Mouse (Mus musculus): ENCODE data around the gene Slc30a7. TPM values are rescaled to one million over a fixed set of nuclear protein-coding genes. Genes with fewer than 3 reads are reported as not detected.
A peak's percentile ranks its signal among the peaks of the same experiment; 100 is the strongest.

The Slc30a7 gene
- polyA plus RNA-seq, 1 experiment from 2014 or later: 25.6 TPM

DNA sequence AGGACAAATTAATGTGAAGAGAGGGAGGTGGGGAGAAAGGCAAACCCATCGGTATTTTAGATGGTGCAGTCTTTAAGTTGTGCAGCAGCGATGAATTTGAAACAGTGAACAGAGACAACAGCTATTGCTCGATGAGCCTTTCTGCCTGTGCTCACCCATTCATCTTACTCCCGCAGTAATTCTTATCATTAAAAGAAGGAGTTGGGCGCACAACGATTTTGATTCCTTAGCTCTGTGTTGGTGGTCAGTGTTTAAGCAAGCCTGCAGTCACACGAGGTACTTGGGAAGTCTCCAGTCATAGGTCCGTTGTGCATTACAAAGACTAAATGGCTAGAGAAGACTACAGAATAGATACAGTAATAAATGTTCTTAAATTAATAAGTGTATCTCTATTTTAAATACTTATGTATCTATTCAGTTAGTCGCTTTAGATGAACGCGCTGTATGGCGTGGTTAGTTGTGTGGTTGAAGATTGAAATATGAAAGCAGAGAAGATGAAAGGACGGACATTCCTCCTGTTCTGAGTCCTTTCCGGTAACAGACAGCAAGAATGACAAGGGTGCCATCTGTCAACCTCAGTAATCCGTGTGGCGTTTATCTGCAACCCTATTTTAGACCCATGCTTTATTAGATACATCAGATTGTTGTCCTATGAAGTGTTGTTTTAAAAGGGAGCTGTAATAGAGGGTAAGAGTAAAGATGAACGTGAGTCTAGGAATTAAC lies 2.6 kb upstream of the Slc30a7 start:
- ATAC-seq (ENCODE audit: insufficient number of reproducible peaks, insufficient read depth, low FRiP score, low read depth): no peak
- Histone ChIP-seq H3K4me1 (ENCODE audit: control insufficient read depth in 2 of 2, insufficient read depth in 2 of 2, low read length in 2 of 2) (peaks cover 2 to 12% of the 10 kb centered on the region in 2 experiments; a peak in 3 of 4 replicates), H3K4me2 (ENCODE audit: low read length) (peak overlapping the region; percentile 96; the same call in 1 of the 2 replicates), H3K4me3 (ENCODE audit: control insufficient read depth in 1 of 2, insufficient read depth in 1 of 2, low read depth in 1 of 2, low read length in 2 of 2) (no peak overlapping the region), H3K27me3 (ENCODE audit: control insufficient read depth, insufficient read depth, low read length) (no peaks in the 10 kb centered on the region), H3K36me3 (ENCODE audit: control insufficient read depth, insufficient read depth, low read length) (peaks cover 6% of the 10 kb centered on the region; the same call in 1 of the 2 replicates), H3K27ac (replicated peaks in 1 of 2; ENCODE audit: control insufficient read depth in 1 of 2, insufficient read depth in 1 of 2, low read depth in 2 of 2, low read length in 2 of 2) (no peak overlapping the region), H3K9me3 (ENCODE audit: control insufficient read depth, low read length) (no peaks in the 10 kb centered on the region), H3K9ac (ENCODE audit: low read length) (no peak overlapping the region)
- 84% methylated on average over 17 of the region's 17 CpGs for WGBS

DNA sequence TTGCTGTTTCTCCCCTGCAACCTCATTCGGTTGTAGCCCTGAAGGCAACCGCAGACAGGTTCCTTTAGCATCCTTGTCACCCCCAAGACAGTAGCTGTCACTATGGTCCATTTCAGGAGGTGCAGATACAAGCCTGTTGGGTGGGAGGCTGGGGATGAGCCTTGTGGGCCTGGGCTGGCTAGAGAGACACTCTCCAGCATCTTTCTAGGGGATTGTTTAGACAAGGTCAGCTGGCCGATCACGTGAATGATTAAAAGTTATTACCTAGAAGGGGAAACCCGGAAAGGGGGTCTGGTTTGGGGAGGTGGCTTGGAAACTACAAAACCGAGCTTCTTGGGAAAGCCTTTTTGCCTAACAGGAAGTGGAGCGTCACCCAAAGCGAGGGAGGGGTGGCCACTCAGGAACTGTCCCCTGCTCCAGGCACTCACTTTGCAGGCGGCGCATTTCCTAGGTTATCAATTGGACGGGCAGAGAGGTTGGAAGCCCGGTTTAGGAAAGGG lies 785 bp upstream of the Slc30a7 start:
- Histone ChIP-seq H3K27ac (replicated peaks in 1 of 2; ENCODE audit: control insufficient read depth in 1 of 2, insufficient read depth in 1 of 2, low read depth in 2 of 2, low read length in 2 of 2) (peak overlapping the region; percentile 81 to 92), H3K4me2 (ENCODE audit: low read length) (peak overlapping the region; percentile 96)
- 0% methylated on average over 12 of the region's 12 CpGs for WGBS

DNA sequence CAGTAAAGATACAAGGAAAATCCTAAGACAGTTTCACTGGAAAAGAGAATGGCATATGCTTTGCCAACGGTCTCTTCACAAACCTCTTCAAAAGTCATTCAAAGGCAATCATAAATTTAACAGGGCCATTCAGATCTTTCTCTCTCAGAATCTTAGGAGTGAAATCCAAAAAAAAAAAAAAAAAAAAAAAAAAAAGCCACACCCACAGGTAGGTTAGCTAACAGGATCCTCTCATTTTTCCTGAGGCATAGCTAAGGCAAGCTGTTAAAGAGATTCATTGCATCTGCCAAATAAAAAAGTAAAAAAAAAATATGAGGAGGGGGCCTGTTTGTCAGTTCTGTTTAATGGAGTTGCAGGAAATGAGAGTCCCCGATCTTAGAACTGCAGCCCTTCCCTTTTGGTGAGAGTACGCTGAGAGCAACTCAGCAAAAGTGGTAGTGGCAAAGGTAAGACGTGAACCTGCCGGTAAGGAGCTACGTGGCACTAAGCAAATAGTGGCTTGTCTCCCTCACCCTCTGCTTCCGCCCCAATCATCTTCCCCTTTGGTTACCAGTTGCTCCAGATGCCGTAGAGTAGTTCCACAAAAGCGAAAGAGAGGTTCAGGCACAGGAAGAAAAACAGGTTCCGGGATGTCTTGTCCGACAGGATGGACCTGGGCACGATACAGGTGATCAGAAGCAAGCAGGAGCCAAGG lies 775 bp downstream of the Slc30a7 start:
- Histone ChIP-seq H3K4me1 (ENCODE audit: control insufficient read depth in 2 of 2, insufficient read depth in 2 of 2, low read length in 2 of 2) (peaks cover 2 to 3% of the 10 kb centered on the region in 2 experiments; a peak in 1 of 4 replicates), H3K36me3 (ENCODE audit: control insufficient read depth, insufficient read depth, low read length) (peaks cover 33% of the 10 kb centered on the region), H3K9ac (ENCODE audit: low read length) (peak overlapping the region; percentile 97), H3K4me2 (ENCODE audit: low read length) (peak overlapping the region; percentile 96), H3K4me3 (ENCODE audit: control insufficient read depth in 1 of 2, insufficient read depth in 1 of 2, low read depth in 1 of 2, low read length in 2 of 2) (peak overlapping the region; percentile 91 to 95), H3K27me3 (ENCODE audit: control insufficient read depth, insufficient read depth, low read length) (no peaks in the 10 kb centered on the region), H3K27ac (replicated peaks in 1 of 2; ENCODE audit: control insufficient read depth in 1 of 2, insufficient read depth in 1 of 2, low read depth in 2 of 2, low read length in 2 of 2) (peak overlapping the region; percentile 79 to 92), H3K9me3 (ENCODE audit: control insufficient read depth, low read length) (no peaks in the 10 kb centered on the region)
- WGBS: 7% methylated on average over 12 of the region's 12 CpGs
- no peak for ATAC-seq (ENCODE audit: insufficient number of reproducible peaks, insufficient read depth, low FRiP score, low read depth)

More for the DNA sequence above, 785 bp upstream of the Slc30a7 start:
- Histone ChIP-seq H3K27me3 (ENCODE audit: control insufficient read depth, insufficient read depth, low read length) (no peaks in the 10 kb centered on the region), H3K4me3 (ENCODE audit: control insufficient read depth in 1 of 2, insufficient read depth in 1 of 2, low read depth in 1 of 2, low read length in 2 of 2) (peak overlapping the region; percentile 91 to 95), H3K36me3 (ENCODE audit: control insufficient read depth, insufficient read depth, low read length) (peaks cover 20% of the 10 kb centered on the region), H3K9ac (ENCODE audit: low read length) (peak overlapping the region; percentile 97), H3K9me3 (ENCODE audit: control insufficient read depth, low read length) (no peaks in the 10 kb centered on the region), H3K4me1 (ENCODE audit: control insufficient read depth in 2 of 2, insufficient read depth in 2 of 2, low read length in 2 of 2) (peaks cover 2 to 12% of the 10 kb centered on the region in 2 experiments; a peak in 3 of 4 replicates)
- peak; percentile 45 for ATAC-seq (ENCODE audit: insufficient number of reproducible peaks, insufficient read depth, low FRiP score, low read depth)

DNA sequence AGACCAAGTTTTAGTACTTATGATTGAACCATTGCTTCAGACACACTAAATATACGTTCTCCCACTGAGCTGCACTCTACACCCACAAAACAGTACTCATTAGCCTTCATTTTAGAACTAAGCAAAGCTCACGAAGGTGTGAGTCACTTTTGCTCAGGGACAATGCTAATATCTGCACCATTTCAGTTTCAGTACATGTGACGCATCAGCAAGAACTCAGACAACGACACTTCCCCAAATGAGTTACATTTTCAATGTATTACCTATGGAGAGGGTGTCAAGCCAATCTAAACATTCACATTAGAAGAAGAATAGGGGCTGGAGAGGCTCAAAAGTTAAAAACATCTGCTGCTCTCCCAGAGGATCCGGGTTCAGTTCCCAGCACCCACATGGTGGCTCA lies 10.3 kb downstream of the Slc30a7 start:
- WGBS: 85% methylated on average over 5 of the region's 5 CpGs
- H3K9me3 ChIP-seq (ENCODE audit: control insufficient read depth, low read length): peaks cover 7% of the 10 kb centered on the region
- no peak overlapping the region for H3K4me2 ChIP-seq (ENCODE audit: low read length)
- no peaks in the 10 kb centered on the region for H3K27me3 ChIP-seq (ENCODE audit: control insufficient read depth, insufficient read depth, low read length)
- no peak overlapping the region for H3K9ac ChIP-seq (ENCODE audit: low read length)
- no peak overlapping the region for H3K4me3 ChIP-seq (ENCODE audit: control insufficient read depth in 1 of 2, insufficient read depth in 1 of 2, low read depth in 1 of 2, low read length in 2 of 2)
- peaks cover 0 to 3% of the 10 kb centered on the region in 2 experiments; a peak in 2 of 4 replicates for H3K4me1 ChIP-seq (ENCODE audit: control insufficient read depth in 2 of 2, insufficient read depth in 2 of 2, low read length in 2 of 2)
- no peak overlapping the region for H3K27ac ChIP-seq (replicated peaks in 1 of 2; ENCODE audit: control insufficient read depth in 1 of 2, insufficient read depth in 1 of 2, low read depth in 2 of 2, low read length in 2 of 2)
- peaks cover 42% of the 10 kb centered on the region for H3K36me3 ChIP-seq (ENCODE audit: control insufficient read depth, insufficient read depth, low read length)
- ATAC-seq (ENCODE audit: insufficient number of reproducible peaks, insufficient read depth, low FRiP score, low read depth): no peak

DNA sequence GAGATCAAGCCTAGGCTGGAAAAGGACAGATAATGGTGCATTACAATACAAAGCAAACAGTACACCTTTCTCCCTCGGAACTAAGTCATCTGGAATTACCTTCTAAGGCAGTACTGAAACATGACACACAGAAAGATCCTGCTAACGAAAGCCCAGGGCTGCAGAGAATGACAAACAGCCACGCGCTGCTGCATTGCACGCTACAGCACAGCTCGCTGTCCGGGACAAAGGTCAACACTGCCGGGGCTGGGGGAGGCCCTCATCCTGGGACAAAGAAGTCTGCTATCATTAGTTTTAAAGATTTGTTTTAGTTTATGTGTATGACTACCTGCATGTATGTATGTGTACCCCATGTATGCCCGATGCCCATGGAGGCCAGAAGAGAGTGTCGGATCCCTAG lies 14.2 kb downstream of the Slc30a7 start:
- Histone ChIP-seq H3K4me2 (ENCODE audit: low read length) (no peak overlapping the region), H3K9me3 (ENCODE audit: control insufficient read depth, low read length) (peaks cover 4% of the 10 kb centered on the region), H3K27me3 (ENCODE audit: control insufficient read depth, insufficient read depth, low read length) (no peaks in the 10 kb centered on the region), H3K27ac (replicated peaks in 1 of 2; ENCODE audit: control insufficient read depth in 1 of 2, insufficient read depth in 1 of 2, low read depth in 2 of 2, low read length in 2 of 2) (no peak overlapping the region), H3K4me1 (ENCODE audit: control insufficient read depth in 2 of 2, insufficient read depth in 2 of 2, low read length in 2 of 2) (peaks cover 2 to 4% of the 10 kb centered on the region in 2 experiments; a peak in 2 of 4 replicates), H3K4me3 (ENCODE audit: control insufficient read depth in 1 of 2, insufficient read depth in 1 of 2, low read depth in 1 of 2, low read length in 2 of 2) (no peak overlapping the region), H3K9ac (ENCODE audit: low read length) (no peak overlapping the region), H3K36me3 (ENCODE audit: control insufficient read depth, insufficient read depth, low read length) (peaks cover 32% of the 10 kb centered on the region)
- WGBS: 77% methylated on average over 10 of the region's 10 CpGs
- no peak for ATAC-seq (ENCODE audit: insufficient number of reproducible peaks, insufficient read depth, low FRiP score, low read depth)

DNA sequence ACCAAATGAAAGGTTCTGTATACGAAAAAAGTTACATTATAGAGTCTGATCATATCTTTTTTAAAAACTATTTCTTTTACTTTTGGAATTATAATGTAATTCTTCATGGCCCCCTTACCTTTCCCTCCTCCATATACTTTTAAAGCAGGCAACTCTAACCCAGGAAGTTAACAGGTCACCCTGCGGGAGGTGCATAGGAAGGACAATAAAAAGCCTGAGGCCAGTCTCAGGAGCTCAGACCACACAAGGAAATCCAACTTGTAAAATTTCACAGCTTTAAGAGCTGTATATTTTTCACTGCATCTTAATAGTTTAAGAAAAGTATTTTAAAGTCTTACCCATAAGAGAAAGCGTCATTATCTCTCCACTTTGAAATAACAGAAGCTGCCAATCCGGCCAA lies 14.6 kb downstream of the Slc30a7 start:
- H3K27ac ChIP-seq (replicated peaks in 1 of 2; ENCODE audit: control insufficient read depth in 1 of 2, insufficient read depth in 1 of 2, low read depth in 2 of 2, low read length in 2 of 2): no peak overlapping the region
- peaks cover 2 to 4% of the 10 kb centered on the region in 2 experiments; a peak in 2 of 4 replicates for H3K4me1 ChIP-seq (ENCODE audit: control insufficient read depth in 2 of 2, insufficient read depth in 2 of 2, low read length in 2 of 2)
- H3K27me3 ChIP-seq (ENCODE audit: control insufficient read depth, insufficient read depth, low read length): no peaks in the 10 kb centered on the region
- no peak overlapping the region for H3K4me3 ChIP-seq (ENCODE audit: control insufficient read depth in 1 of 2, insufficient read depth in 1 of 2, low read depth in 1 of 2, low read length in 2 of 2)
- H3K4me2 ChIP-seq (ENCODE audit: low read length): no peak overlapping the region
- peaks cover 30% of the 10 kb centered on the region for H3K36me3 ChIP-seq (ENCODE audit: control insufficient read depth, insufficient read depth, low read length)
- WGBS: 74% methylated on average over 4 of the region's 4 CpGs
- no peak overlapping the region for H3K9ac ChIP-seq (ENCODE audit: low read length)
- H3K9me3 ChIP-seq (ENCODE audit: control insufficient read depth, low read length): no peaks in the 10 kb centered on the region
- ATAC-seq (ENCODE audit: insufficient number of reproducible peaks, insufficient read depth, low FRiP score, low read depth): no peak

DNA sequence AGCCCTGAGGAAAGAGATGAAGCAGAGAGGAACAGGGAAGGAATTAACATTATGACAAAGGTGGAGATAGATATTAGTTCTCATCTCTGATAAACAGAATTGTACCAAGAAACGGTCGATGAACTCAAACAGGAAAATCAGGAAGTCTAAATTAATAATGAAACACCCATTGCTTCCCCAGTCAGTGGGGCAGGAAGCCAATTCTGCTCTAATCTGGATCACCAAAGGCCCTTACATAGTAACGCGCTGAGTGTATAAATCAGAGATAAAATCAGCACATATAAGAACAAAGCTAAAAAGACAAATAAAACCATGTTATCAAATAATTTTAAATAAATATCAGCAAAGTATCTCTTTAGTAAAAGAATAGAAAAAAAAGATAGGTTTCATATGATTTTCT lies 15.1 kb downstream of the Slc30a7 start:
- ATAC-seq (ENCODE audit: insufficient number of reproducible peaks, insufficient read depth, low FRiP score, low read depth): no peak
- 76% methylated on average over 4 of the region's 4 CpGs for WGBS
- H3K36me3 ChIP-seq (ENCODE audit: control insufficient read depth, insufficient read depth, low read length): peaks cover 30% of the 10 kb centered on the region
- H3K9ac ChIP-seq (ENCODE audit: low read length): no peak overlapping the region
- H3K27ac ChIP-seq (replicated peaks in 1 of 2; ENCODE audit: control insufficient read depth in 1 of 2, insufficient read depth in 1 of 2, low read depth in 2 of 2, low read length in 2 of 2): no peak overlapping the region
- no peaks in the 10 kb centered on the region for H3K9me3 ChIP-seq (ENCODE audit: control insufficient read depth, low read length)
- H3K4me2 ChIP-seq (ENCODE audit: low read length): no peak overlapping the region
- H3K4me3 ChIP-seq (ENCODE audit: control insufficient read depth in 1 of 2, insufficient read depth in 1 of 2, low read depth in 1 of 2, low read length in 2 of 2): no peak overlapping the region
- H3K27me3 ChIP-seq (ENCODE audit: control insufficient read depth, insufficient read depth, low read length): no peaks in the 10 kb centered on the region
- peaks cover 2 to 4% of the 10 kb centered on the region in 2 experiments; a peak in 2 of 4 replicates for H3K4me1 ChIP-seq (ENCODE audit: control insufficient read depth in 2 of 2, insufficient read depth in 2 of 2, low read length in 2 of 2)

All from heart, embryonic 14.5 days (tissue).